Mouse (Mus musculus): ENCODE results near the gene Spry2. TPM values are rescaled to one million over a fixed set of nuclear protein-coding genes. Genes with fewer than 3 reads are reported as not detected.

Spry2 gene
- 53.2 and 53.7 TPM in 2 replicates for polyA plus RNA-seq (2015; fragmentation: Nextera tagmentation; extraction: Ambion mirVana)

- H3K27ac ChIP-seq (replicated peaks) = peak within 1 kb of the TSS; percentile 100
- H3K9ac ChIP-seq = peak within 1 kb of the TSS; percentile 88
- H3K4me2 ChIP-seq (replicated peaks) = peak within 1 kb of the TSS; percentile 95
- H3K9me3 ChIP-seq (replicated peaks) = no peaks in the 10 kb centered on the region
- H3K27me3 ChIP-seq = no peaks in the 10 kb centered on the region
- WGBS = under 1% methylated on average over 72 of the region's 89 CpGs
- peaks cover 17% of the 10 kb centered on the region for H3K4me1 ChIP-seq
- peak; percentile 95 for ATAC-seq (ENCODE audit: insufficient number of reproducible peaks, low FRiP score, low TSS enrichment, low read depth)
- H3K4me3 ChIP-seq (replicated peaks) = peak within 1 kb of the TSS; percentile 80
- no peaks in the 10 kb centered on the region for H3K36me3 ChIP-seq
These were observed at the start of gene Spry2 for GRCm38 (mm10) chr14:105896791-105897568. Gene Spry2 (minus strand): TSS chr14:105896819.

- Histone ChIP-seq H3K36me3 (no peaks in the 10 kb centered on the region), H3K4me1 (no peaks in the 10 kb centered on the region), H3K4me2 (replicated peaks) (no peak overlapping the region), H3K9me3 (replicated peaks) (no peaks in the 10 kb centered on the region), H3K27me3 (no peaks in the 10 kb centered on the region), H3K9ac (no peak overlapping the region), H3K27ac (replicated peaks) (no peak overlapping the region), H3K4me3 (replicated peaks) (no peak overlapping the region)
- WGBS = 73% methylated on average over 9 of the region's 9 CpGs
- ATAC-seq (ENCODE audit: insufficient number of reproducible peaks, low FRiP score, low TSS enrichment, low read depth) = no peak
These were observed 44.7 kb upstream of the Spry2 start for GRCm38 (mm10) chr14:105941353-105941752.

GRCm38 (mm10) chr14:105926726-105927125 lies 30.1 kb upstream of the Spry2 start:
- no peaks in the 10 kb centered on the region for H3K36me3 ChIP-seq
- H3K4me2 ChIP-seq (replicated peaks) = no peak overlapping the region
- H3K4me3 ChIP-seq (replicated peaks) = no peak overlapping the region
- H3K27ac ChIP-seq (replicated peaks) = no peak overlapping the region
- peak; percentile 43; the same call in 1 of the 2 replicates for ATAC-seq (ENCODE audit: insufficient number of reproducible peaks, low FRiP score, low TSS enrichment, low read depth)
- 83% methylated on average over 9 of the region's 9 CpGs for WGBS
- no peak overlapping the region for H3K9ac ChIP-seq
- H3K4me1 ChIP-seq = peaks cover 3% of the 10 kb centered on the region; the same call in 1 of the 2 replicates
- no peaks in the 10 kb centered on the region for H3K9me3 ChIP-seq (replicated peaks)
- H3K27me3 ChIP-seq = no peaks in the 10 kb centered on the region

GRCm38 (mm10) chr14:105925305-105925704 lies 28.7 kb upstream of the Spry2 start:
- H3K4me2 ChIP-seq (replicated peaks) = no peak overlapping the region
- H3K36me3 ChIP-seq = no peaks in the 10 kb centered on the region
- 78% methylated on average over 2 of the region's 2 CpGs for WGBS
- H3K4me3 ChIP-seq (replicated peaks) = no peak overlapping the region
- H3K9ac ChIP-seq = no peak overlapping the region
- no peak overlapping the region for H3K27ac ChIP-seq (replicated peaks)
- ATAC-seq (ENCODE audit: insufficient number of reproducible peaks, low FRiP score, low TSS enrichment, low read depth) = no peak
- no peaks in the 10 kb centered on the region for H3K27me3 ChIP-seq
- no peaks in the 10 kb centered on the region for H3K9me3 ChIP-seq (replicated peaks)
- peaks cover 10% of the 10 kb centered on the region for H3K4me1 ChIP-seq

GRCm38 (mm10) chr14:105924712-105925111 lies 28.1 kb upstream of the Spry2 start:
- WGBS = 25% methylated on average over 1 of the region's 1 CpGs
- Histone ChIP-seq H3K4me2 (replicated peaks) (no peak overlapping the region), H3K9me3 (replicated peaks) (no peaks in the 10 kb centered on the region), H3K4me1 (peaks cover 14% of the 10 kb centered on the region), H3K27me3 (no peaks in the 10 kb centered on the region), H3K9ac (no peak overlapping the region), H3K36me3 (no peaks in the 10 kb centered on the region), H3K27ac (replicated peaks) (no peak overlapping the region), H3K4me3 (replicated peaks) (no peak overlapping the region)
- ATAC-seq (ENCODE audit: insufficient number of reproducible peaks, low FRiP score, low TSS enrichment, low read depth) = no peak

- no peak for ATAC-seq (ENCODE audit: insufficient number of reproducible peaks, low FRiP score, low TSS enrichment, low read depth)
- 22% methylated on average over 8 of the region's 8 CpGs for WGBS
- H3K27ac ChIP-seq (replicated peaks) = no peak overlapping the region
These were observed 26.3 kb upstream of the Spry2 start for GRCm38 (mm10) chr14:105922874-105923273.

GRCm38 (mm10) chr14:105922427-105922826 lies 25.8 kb upstream of the Spry2 start:
- H3K9me3 ChIP-seq (replicated peaks) = no peaks in the 10 kb centered on the region
- H3K4me2 ChIP-seq (replicated peaks) = no peak overlapping the region
- H3K27me3 ChIP-seq = no peaks in the 10 kb centered on the region
- H3K4me1 ChIP-seq = peaks cover 14% of the 10 kb centered on the region
- 38% methylated on average over 5 of the region's 5 CpGs for WGBS
- H3K9ac ChIP-seq = no peak overlapping the region
- H3K4me3 ChIP-seq (replicated peaks) = no peak overlapping the region
- no peak overlapping the region for H3K27ac ChIP-seq (replicated peaks)
- no peak for ATAC-seq (ENCODE audit: insufficient number of reproducible peaks, low FRiP score, low TSS enrichment, low read depth)
- H3K36me3 ChIP-seq = no peaks in the 10 kb centered on the region

More at GRCm38 (mm10) chr14:105922874-105923273, 26.3 kb upstream of the Spry2 start:
- H3K36me3 ChIP-seq = no peaks in the 10 kb centered on the region
- no peaks in the 10 kb centered on the region for H3K27me3 ChIP-seq
- no peak overlapping the region for H3K9ac ChIP-seq
- no peak overlapping the region for H3K4me2 ChIP-seq (replicated peaks)
- peaks cover 14% of the 10 kb centered on the region for H3K4me1 ChIP-seq
- no peaks in the 10 kb centered on the region for H3K9me3 ChIP-seq (replicated peaks)
- H3K4me3 ChIP-seq (replicated peaks) = no peak overlapping the region

- H3K9me3 ChIP-seq (replicated peaks) = no peaks in the 10 kb centered on the region
- WGBS = 10% methylated on average over 8 of the region's 8 CpGs
- no peak for ATAC-seq (ENCODE audit: insufficient number of reproducible peaks, low FRiP score, low TSS enrichment, low read depth)
- 0 out of 2 replicates have a peak overlapping the region, but pooled peaks have one; percentile 17 for H3K27ac ChIP-seq (replicated peaks)
- no peaks in the 10 kb centered on the region for H3K27me3 ChIP-seq
- no peak overlapping the region for H3K4me3 ChIP-seq (replicated peaks)
- H3K9ac ChIP-seq = no peak overlapping the region
- H3K4me2 ChIP-seq (replicated peaks) = peak overlapping the region; percentile 35
- H3K36me3 ChIP-seq = no peaks in the 10 kb centered on the region
- peaks cover 14% of the 10 kb centered on the region for H3K4me1 ChIP-seq
These were observed 24.6 kb upstream of the Spry2 start for GRCm38 (mm10) chr14:105921217-105921695.

- WGBS = 18% methylated on average over 23 of the region's 23 CpGs
- H3K4me3 ChIP-seq (replicated peaks) = 0 out of 2 replicates have a peak overlapping the region, but pooled peaks have one; percentile 2
- H3K27ac ChIP-seq (replicated peaks) = 0 out of 2 replicates have a peak overlapping the region, but pooled peaks have one; percentile 17
- H3K4me2 ChIP-seq (replicated peaks) = peak overlapping the region; percentile 35
- H3K27me3 ChIP-seq = no peaks in the 10 kb centered on the region
- peaks cover 14% of the 10 kb centered on the region for H3K4me1 ChIP-seq
- no peaks in the 10 kb centered on the region for H3K36me3 ChIP-seq
- no peaks in the 10 kb centered on the region for H3K9me3 ChIP-seq (replicated peaks)
- ATAC-seq (ENCODE audit: insufficient number of reproducible peaks, low FRiP score, low TSS enrichment, low read depth) = no peak
- H3K9ac ChIP-seq = no peak overlapping the region
These were observed 24.0 kb upstream of the Spry2 start for GRCm38 (mm10) chr14:105920395-105921216.

GRCm38 (mm10) chr14:105907216-105907615 lies 10.6 kb upstream of the Spry2 start:
- 63% methylated on average over 6 of the region's 6 CpGs for WGBS
- no peak overlapping the region for H3K9ac ChIP-seq
- no peaks in the 10 kb centered on the region for H3K9me3 ChIP-seq (replicated peaks)
- no peaks in the 10 kb centered on the region for H3K27me3 ChIP-seq
- no peak for ATAC-seq (ENCODE audit: insufficient number of reproducible peaks, low FRiP score, low TSS enrichment, low read depth)
- H3K4me1 ChIP-seq = no peaks in the 10 kb centered on the region
- no peak overlapping the region for H3K4me3 ChIP-seq (replicated peaks)
- no peaks in the 10 kb centered on the region for H3K36me3 ChIP-seq
- H3K27ac ChIP-seq (replicated peaks) = no peak overlapping the region
- H3K4me2 ChIP-seq (replicated peaks) = no peak overlapping the region

GRCm38 (mm10) chr14:105905935-105906334 lies 9.3 kb upstream of the Spry2 start:
- H3K4me3 ChIP-seq (replicated peaks) = no peak overlapping the region
- H3K27ac ChIP-seq (replicated peaks) = no peak overlapping the region
- WGBS = 86% methylated on average over 5 of the region's 5 CpGs
- H3K36me3 ChIP-seq = no peaks in the 10 kb centered on the region
- H3K27me3 ChIP-seq = no peaks in the 10 kb centered on the region
- no peak overlapping the region for H3K4me2 ChIP-seq (replicated peaks)
- no peaks in the 10 kb centered on the region for H3K4me1 ChIP-seq
- no peak overlapping the region for H3K9ac ChIP-seq
- no peak for ATAC-seq (ENCODE audit: insufficient number of reproducible peaks, low FRiP score, low TSS enrichment, low read depth)
- no peaks in the 10 kb centered on the region for H3K9me3 ChIP-seq (replicated peaks)
